Comparison of ENCODE assay signal across 10 mouse cellular contexts in the genomic region with DNA sequence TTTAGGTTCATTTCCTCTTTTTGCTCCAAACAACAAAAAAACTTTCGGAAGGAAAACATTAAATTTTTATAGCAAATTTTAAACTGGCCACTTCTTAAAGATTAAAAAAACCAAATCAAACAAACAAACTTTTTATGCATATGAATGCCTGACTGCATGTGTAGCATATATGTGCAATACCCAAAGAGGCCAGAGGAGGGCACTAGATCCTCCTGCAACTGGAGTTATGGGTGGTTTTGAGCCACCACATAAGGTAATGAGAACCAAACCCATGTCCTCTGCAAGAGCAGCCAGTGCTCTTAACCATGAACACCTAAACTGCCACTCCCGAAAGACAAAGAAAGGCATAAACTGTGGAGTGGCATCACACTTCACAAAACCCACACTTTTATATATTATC. TPM values are rescaled to one million over a fixed set of nuclear protein-coding genes. Genes with fewer than 3 reads are reported as not detected.
DNase-seq lines count a peak whose midpoint lies in the region; ATAC-seq and TF ChIP-seq lines count a peak whose summit lies in the region.
"Had no signal": no experiment of that assay in that cellular context is flagged by ENCODE, and none has a peak within 500 bp of the region (broad histone marks: within the 10 kb centered on the region; RNA-seq: fewer than 3 reads in every experiment).

No protein-coding gene starts in this region.

- no peak for TF ChIP-seq POLR2A in heart, adult 2 months (IDR thresholded peaks at IDR 0.05; ENCODE audit: insufficient read depth, low read depth, low read length)
- no peak for TF ChIP-seq POLR2A in cortical plate, adult 2 months (IDR thresholded peaks at IDR 0.05; ENCODE audit: extremely low read depth, insufficient read depth, low read length)

- intact Hi-C loops in heart, adult 2 months (cut with DNase I) = no loop called here

- DNase-seq in heart, adult 2 months = no peak
- no peak for DNase-seq in heart, adult 8-10 months (ENCODE audit: low spot score)
- peak; percentile 47 for DNase-seq in neural tube, embryonic 10.5 days (ENCODE audit: extremely low spot score, low spot score)
- DNase-seq in midbrain, postnatal 0 days (ENCODE audit: low spot score) = peak; percentile 10
- no peak for DNase-seq in c-Kit-positive CD71-positive TER-119-positive erythroid progenitor cells, embryonic 14.5 days (ENCODE audit: low spot score)
- DNase-seq in urinary bladder, adult 2 months (ENCODE audit: low spot score) = no peak

- peaks cover 11% of the 10 kb centered on the region for H3K4me1 ChIP-seq in heart, adult 2 months (ENCODE audit: control insufficient read depth, insufficient read depth, low read length)
- peaks cover 54% of the 10 kb centered on the region for H3K4me1 ChIP-seq in neural tube, embryonic 15.5 days
- peaks cover 2% of the 10 kb centered on the region; the same call in 1 of the 2 replicates for H3K4me1 ChIP-seq in cortical plate, adult 2 months (ENCODE audit: control insufficient read depth, insufficient read depth, low read length)
- H3K4me1 ChIP-seq in midbrain, postnatal 0 days (ENCODE audit: insufficient read depth, low read length) = 0 out of 2 replicates have a peak, but pooled peaks cover 3% of the 10 kb centered on the region

- no peak overlapping the region for H3K4me2 ChIP-seq in neural tube, embryonic 15.5 days
- H3K4me2 ChIP-seq in midbrain, postnatal 0 days (ENCODE audit: low read depth, low read length, poor library complexity, severe bottlenecking) = no peak overlapping the region
- H3K4me2 ChIP-seq: neural tube, embryonic 13.5 days had no signal

- TF ChIP-seq CTCF in heart, adult 2 months (IDR thresholded peaks at IDR 0.05) = peak; percentile 76
- peak; percentile 17; the same call in 1 of the 2 replicates for TF ChIP-seq CTCF in cortical plate, adult 2 months (IDR thresholded peaks at IDR 0.05; ENCODE audit: extremely low read depth, insufficient read depth, low read length)
- TF ChIP-seq CTCF in midbrain, postnatal 0 days (IDR thresholded peaks at IDR 0.05) = peak; percentile 77

- WGBS in heart, adult 2 months = 92% methylated on average over 2 of the region's 2 CpGs
- WGBS in neural tube, embryonic 15.5 days = 93% methylated on average over 2 of the region's 2 CpGs
- WGBS in midbrain, postnatal 0 days = 93% methylated on average over 2 of the region's 2 CpGs

- ATAC-seq in neural tube, embryonic 15.5 days (ENCODE audit: low FRiP score) = no peak
- ATAC-seq in midbrain, postnatal 0 days (ENCODE audit: low FRiP score) = no peak

- no peak overlapping the region for H3K4me3 ChIP-seq in heart, adult 2 months
- no peak overlapping the region for H3K4me3 ChIP-seq in neural tube, embryonic 15.5 days (replicated peaks)
- H3K4me3 ChIP-seq in cortical plate, adult 2 months (ENCODE audit: insufficient read depth, low read length) = no peak overlapping the region
- no peak overlapping the region for H3K4me3 ChIP-seq in midbrain, postnatal 0 days (ENCODE audit: low read depth, low read length)
- H3K4me3 ChIP-seq: neural tube, embryonic 13.5 days had no signal

- no peaks in the 10 kb centered on the region for H3K27me3 ChIP-seq in heart, adult 2 months (ENCODE audit: control insufficient read depth, insufficient read depth, low read length)
- no peaks in the 10 kb centered on the region for H3K27me3 ChIP-seq in neural tube, embryonic 15.5 days (replicated peaks)
- H3K27me3 ChIP-seq in midbrain, postnatal 0 days (ENCODE audit: insufficient read depth, low read length) = no peaks in the 10 kb centered on the region
- H3K27me3 ChIP-seq: neural tube, embryonic 13.5 days had no signal

- peaks cover 43% of the 10 kb centered on the region for H3K36me3 ChIP-seq in heart, adult 2 months (ENCODE audit: control insufficient read depth, insufficient read depth, low read length)
- peaks cover 16% of the 10 kb centered on the region for H3K36me3 ChIP-seq in neural tube, embryonic 15.5 days
- no peaks in the 10 kb centered on the region for H3K36me3 ChIP-seq in midbrain, postnatal 0 days (ENCODE audit: insufficient read depth, low read length)

- peaks cover 16% of the 10 kb centered on the region for H3K79me2 ChIP-seq in heart, adult 2 months (replicated peaks; ENCODE audit: control insufficient read depth, insufficient read depth, low read length)

- H3K9ac ChIP-seq in heart, adult 2 months (ENCODE audit: low read depth, low read length) = no peak overlapping the region
- H3K9ac ChIP-seq in neural tube, embryonic 15.5 days (replicated peaks) = no peak overlapping the region
- no peak overlapping the region for H3K9ac ChIP-seq in midbrain, postnatal 0 days (replicated peaks; ENCODE audit: low read length, poor library complexity, severe bottlenecking)
- H3K9ac ChIP-seq: neural tube, embryonic 13.5 days had no signal

- no peaks in the 10 kb centered on the region for H3K9me3 ChIP-seq in neural tube, embryonic 15.5 days (replicated peaks)
- H3K9me3 ChIP-seq in midbrain, postnatal 0 days (ENCODE audit: low read length) = no peaks in the 10 kb centered on the region
- H3K9me3 ChIP-seq: neural tube, embryonic 13.5 days had no signal

- TF ChIP-seq EP300 in heart, adult 2 months (IDR thresholded peaks at IDR 0.05; ENCODE audit: insufficient read depth, low read depth, low read length) = no peak

- no peak overlapping the region for H3K27ac ChIP-seq in heart, adult 2 months
- no peak overlapping the region for H3K27ac ChIP-seq in neural tube, embryonic 15.5 days (replicated peaks)
- no peak overlapping the region for H3K27ac ChIP-seq in cortical plate, adult 2 months (ENCODE audit: insufficient read depth, low read length)
- no peak overlapping the region for H3K27ac ChIP-seq in midbrain, postnatal 0 days (ENCODE audit: low read depth, low read length)
- H3K27ac ChIP-seq: neural tube, embryonic 13.5 days had no signal

RNA-seq across cellular contexts. Expression of a gene that starts 4.5 kb away (rescaled TPM):
- 100 to 1,000 TPM; 168 to 197 TPM for total RNA-seq in heart, adult 2 months (2021)
- polyA plus RNA-seq in heart, adult 2 months (2012; rRNA removed) = 98.4 and 147 TPM in 2 replicates
- 100 to 1,000 TPM; 172 to 189 (median 180) TPM for total RNA-seq in heart, adult 8-10 months (2022)
- polyA plus RNA-seq in neural tube, embryonic 15.5 days (2015; fragmentation: Nextera tagmentation; extraction: Ambion mirVana) = 299 and 302 TPM in 2 replicates
- 130 TPM in 2 replicates for polyA plus RNA-seq in cortical plate, adult 2 months (2012; rRNA removed)
- total RNA-seq in midbrain, postnatal 0 days (2014; rRNA removed) = 138 and 173 TPM in 2 replicates
- 258 and 263 TPM in 2 replicates for polyA plus RNA-seq in midbrain, postnatal 0 days (2015; fragmentation: Nextera tagmentation; extraction: Ambion mirVana)
- 133 and 136 TPM in 2 replicates for polyA plus RNA-seq in urinary bladder, adult 2 months (2012; rRNA removed)

RNA-seq across cellular contexts. Expression of a gene that starts 41.4 kb away (rescaled TPM):
- not detected for total RNA-seq in heart, adult 2 months (2021)
- polyA plus RNA-seq in heart, adult 2 months (2012; rRNA removed) = not detected in 2 replicates
- total RNA-seq in heart, adult 8-10 months (2022) = not detected
- polyA plus RNA-seq in neural tube, embryonic 15.5 days (2015; fragmentation: Nextera tagmentation; extraction: Ambion mirVana) = 1.0 and 1.3 TPM in 2 replicates
- polyA plus RNA-seq in cortical plate, adult 2 months (2012; rRNA removed) = 0.15 TPM in 1 of 2 replicates, not detected in the other
- 10.0 TPM in 1 of 2 replicates, not detected in the other for total RNA-seq in midbrain, postnatal 0 days (2014; rRNA removed)
- 0.51 TPM in 1 of 2 replicates, not detected in the other for polyA plus RNA-seq in midbrain, postnatal 0 days (2015; fragmentation: Nextera tagmentation; extraction: Ambion mirVana)
- 25.1 and 28.0 TPM in 2 replicates for polyA plus RNA-seq in urinary bladder, adult 2 months (2012; rRNA removed)
- total RNA-seq: heart, postnatal 36 days had no signal

RNA-seq across cellular contexts. Expression of a gene that starts 55.5 kb away (rescaled TPM):
- 10 to 100 TPM; 20.2 to 21.5 TPM for total RNA-seq in heart, adult 2 months (2021)
- 10.9 and 11.0 TPM in 2 replicates for polyA plus RNA-seq in heart, adult 2 months (2012; rRNA removed)
- total RNA-seq in heart, adult 8-10 months (2022) = 10 to 100 TPM; 18.4 to 25.1 (median 22.4) TPM
- polyA plus RNA-seq in neural tube, embryonic 15.5 days (2015; fragmentation: Nextera tagmentation; extraction: Ambion mirVana) = 70.3 and 72.4 TPM in 2 replicates
- polyA plus RNA-seq in cortical plate, adult 2 months (2012; rRNA removed) = 48.3 and 49.8 TPM in 2 replicates
- total RNA-seq in midbrain, postnatal 0 days (2014; rRNA removed) = 44.5 and 63.0 TPM in 2 replicates
- 75.4 and 76.2 TPM in 2 replicates for polyA plus RNA-seq in midbrain, postnatal 0 days (2015; fragmentation: Nextera tagmentation; extraction: Ambion mirVana)
- 29.1 and 30.1 TPM in 2 replicates for polyA plus RNA-seq in urinary bladder, adult 2 months (2012; rRNA removed)

Comparison
In these comparisons a context has a peak if more than half of its experiments do, and no peak if none do; other contexts are left out.
1. DNase-seq: peak in neural tube, embryonic 10.5 days (single experiment) and midbrain, postnatal 0 days (single experiment); none in heart, adult 2 months (0 of 2), heart, adult 8-10 months (single experiment), c-Kit-positive CD71-positive TER-119-positive erythroid progenitor cells, embryonic 14.5 days (single experiment) and urinary bladder, adult 2 months (single experiment).
2. CTCF ChIP-seq: peak in every context shown above with its lines; median percentile 77 in midbrain, postnatal 0 days; 76 in heart, adult 2 months; 17 in cortical plate, adult 2 months.
3. RNA of a gene that starts 41.4 kb away (polyA plus RNA-seq): 25.1 to 28.0 TPM in urinary bladder, adult 2 months; 1.0 to 1.3 TPM in neural tube, embryonic 15.5 days, 0.51 TPM in midbrain, postnatal 0 days, 0.15 TPM in cortical plate, adult 2 months and not detected in heart, adult 2 months; every median in the first group is over 10 times any median in the second.